Mouse (Mus musculus) left cerebral cortex, adult 6 months (tissue): ENCODE data around the gene Ppp2r2d. TPM values are rescaled to one million over a fixed set of nuclear protein-coding genes. Genes with fewer than 3 reads are reported as not detected.

Experiments used
- long read RNA-seq, 2 experiments: library from polyadenylated mRNA; unstranded; transcript quantifications; one replicate each; pipeline ENCODE4 v2.0.0; 2019 to 2020
- polyA plus RNA-seq: library from polyadenylated mRNA; unstranded; fragments of <200 nt; fragmentation: Nextera tagmentation; gene quantifications from 2 replicates; pipeline ENCODE4 v1.2.3, GENCODE M21; 2021

Ppp2r2d gene
- 25.3 and 53.7 TPM in 2 replicates for polyA plus RNA-seq
- long read RNA-seq, experiment 1, transcript Ppp2r2d-207 (8 exons, 1,938 nt), result major isoform, 42 of 87 reads
- long read RNA-seq, experiment 1, transcript Ppp2r2d-201 (9 exons, 2,081 nt), result minor isoform, 10 of 87 reads
- long read RNA-seq, experiment 1, partial matches to known transcripts, result 11 of 87 reads
- long read RNA-seq, experiment 1, other reads (novel, unspliced or antisense), result 24 of 87 reads
- long read RNA-seq, experiment 2, transcript Ppp2r2d-207 (8 exons, 1,938 nt), result major isoform, 5 of 38 reads
- long read RNA-seq, experiment 2, partial matches to known transcripts, result 23 of 38 reads
- long read RNA-seq, experiment 2, other reads (novel, unspliced or antisense), result 5 of 38 reads

GRCm38 (mm10) chr7:138845544-138846391 is at the start of gene Ppp2r2d, which contains the start of gene Mapk1ip1:
TSS of gene Ppp2r2d (plus strand) at chr7:138846079.
TSS of gene Mapk1ip1 (minus strand) at chr7:138846273.

GRCm38 (mm10) chr7:138909277-138910192 is 63.7 kb downstream of the Ppp2r2d start, which contains the start of gene Bnip3:
TSS of gene Bnip3 (minus strand) at chr7:138909519.

Other genes starting within 250 kb of the Ppp2r2d start
- 31.9 and 34.3 TPM in 2 replicates for gene Mapk1ip1, start 194 bp downstream of the Ppp2r2d start, polyA plus RNA-seq
- gene Bnip3, start 63.4 kb downstream of the Ppp2r2d start, polyA plus RNA-seq, result 210 and 244 TPM in 2 replicates
- gene Jakmip3, start 94.7 kb downstream of the Ppp2r2d start, polyA plus RNA-seq, result 6.6 and 8.3 TPM in 2 replicates
- 9.2 and 12.3 TPM in 2 replicates for gene Dpysl4, start 239.9 kb downstream of the Ppp2r2d start, polyA plus RNA-seq